Mouse (Mus musculus): ENCODE measurements around the gene Lins1. TPM values are rescaled to one million over a fixed set of nuclear protein-coding genes. Genes with fewer than 3 reads are reported as not detected.

The Lins1 gene
- polyA plus RNA-seq, 1 experiment from 2014 or later: 10.8 TPM

Other genes starting within 250 kb of the Lins1 start
- 9.0 and 10.0 TPM in 2 replicates for gene Asb7, start 293 bp upstream of the Lins1 start, polyA plus RNA-seq (2015; fragmentation: Nextera tagmentation; extraction: Ambion mirVana)
- 0.63 and 0.69 TPM in 2 replicates for gene Cers3, start 53.6 kb downstream of the Lins1 start, polyA plus RNA-seq (2015; fragmentation: Nextera tagmentation; extraction: Ambion mirVana)
- 4.7 and 5.5 TPM in 2 replicates for gene Adamts17, start 149.8 kb downstream of the Lins1 start, polyA plus RNA-seq (2015; fragmentation: Nextera tagmentation; extraction: Ambion mirVana)